Mouse (Mus musculus) myocyte (in vitro differentiated cells): ENCODE data around the gene Nedd9. TPM values are rescaled to one million over a fixed set of nuclear protein-coding genes. Genes with fewer than 3 reads are reported as not detected.

Source experiments
- H3K27me3 ChIP-seq: one replicate; pipeline ENCODE4 v1.6.1; 2011; ENCODE audit not compliant: control insufficient read depth, insufficient read depth, insufficient read length
- H3K36me3 ChIP-seq: one replicate; pipeline ENCODE4 v1.6.1; 2011; ENCODE audit not compliant: control insufficient read depth, insufficient read depth
- H3K4me2 ChIP-seq: one replicate; pipeline ENCODE4 v1.6.1; 2011; ENCODE audit warnings: low read depth, control low read depth
- H3K4me3 ChIP-seq: one replicate; pipeline ENCODE4 v1.5.1; 2011; ENCODE audit warnings: mild to moderate bottlenecking, control low read depth, moderate library complexity
- H3K79me2 ChIP-seq: one replicate; pipeline ENCODE4 v1.6.1; 2011; ENCODE audit not compliant: control insufficient read depth, insufficient read depth
- H3ac ChIP-seq: one replicate; pipeline ENCODE4 v1.6.1; 2011; ENCODE audit not compliant: control insufficient read depth, insufficient read length
- CEBPB ChIP-seq: IDR thresholded peaks from 2 replicates; pipeline ENCODE4 v1.6.1; 2011; ENCODE audit warnings: mild to moderate bottlenecking, moderate library complexity; ENCODE audit not compliant: poor library complexity, insufficient read depth, severe bottlenecking
- E2F4 ChIP-seq: IDR thresholded peaks from one replicate; pipeline ENCODE4 v1.6.1; 2011; ENCODE audit warnings: mild to moderate bottlenecking, control low read depth, moderate library complexity; ENCODE audit not compliant: insufficient read depth
- MAX ChIP-seq: IDR thresholded peaks from one replicate; pipeline ENCODE4 v1.6.1; 2011; ENCODE audit warnings: low read depth, mild to moderate bottlenecking, control low read depth
- MYOD1 ChIP-seq, 3 experiments: IDR thresholded peaks; one replicate each; pipeline ENCODE4 v1.6.1; 2011; ENCODE audit warnings: control low read depth in 2 of 3, low read depth in 2 of 3, mild to moderate bottlenecking in 2 of 3, moderate library complexity in 1 of 3; ENCODE audit not compliant: insufficient read length in 2 of 3, control insufficient read depth in 1 of 3
- MYOG ChIP-seq, 3 experiments: IDR thresholded peaks; one replicate each; pipeline ENCODE4 v1.6.1; 2011; ENCODE audit warnings: control low read depth in 2 of 3, low read depth in 2 of 3, mild to moderate bottlenecking in 2 of 3; ENCODE audit not compliant: insufficient read length in 2 of 3, control insufficient read depth in 1 of 3, insufficient read depth in 1 of 3
- POLR2A ChIP-seq: IDR thresholded peaks from one replicate; pipeline ENCODE4 v1.6.1; 2011; ENCODE audit warnings: low read depth, mild to moderate bottlenecking, control low read depth, moderate library complexity; ENCODE audit not compliant: insufficient read length
- POLR2AphosphoS2 ChIP-seq: IDR thresholded peaks from one replicate; pipeline ENCODE4 v1.6.1; 2011; ENCODE audit warnings: low read depth, control low read depth; ENCODE audit not compliant: insufficient read length
- REST ChIP-seq: IDR thresholded peaks from one replicate; pipeline ENCODE4 v1.6.1; 2011; ENCODE audit warnings: mild to moderate bottlenecking, control low read depth, moderate library complexity; ENCODE audit not compliant: insufficient read depth, insufficient read length
- SRF ChIP-seq: IDR thresholded peaks from one replicate; pipeline ENCODE4 v1.6.1; 2011; ENCODE audit warnings: low read depth; ENCODE audit not compliant: control insufficient read depth, insufficient read length
- TCF12 ChIP-seq: IDR thresholded peaks from one replicate; pipeline ENCODE4 v1.6.1; 2011; ENCODE audit warnings: mild to moderate bottlenecking, control low read depth; ENCODE audit not compliant: poor library complexity, insufficient read depth, severe bottlenecking
- TCF3 ChIP-seq: IDR thresholded peaks from one replicate; pipeline ENCODE4 v1.6.1; 2011; ENCODE audit warnings: low read depth, control low read depth; ENCODE audit not compliant: insufficient read length
- USF1 ChIP-seq: IDR thresholded peaks from one replicate; pipeline ENCODE4 v1.6.1; 2011; ENCODE audit warnings: low read depth, mild to moderate bottlenecking, control low read depth, moderate library complexity
- polyA plus RNA-seq: library from polyadenylated mRNA; unstranded; fragments of >200 nt; fragmentation: generic; extraction: Trizol; gene quantifications from one replicate; pipeline ENCODE4 v1.2.1, GENCODE M21; 2012; ENCODE audit warnings: missing spikeins

Nedd9 gene
- polyA plus RNA-seq, 1 experiment: 11.6 TPM

DNA sequence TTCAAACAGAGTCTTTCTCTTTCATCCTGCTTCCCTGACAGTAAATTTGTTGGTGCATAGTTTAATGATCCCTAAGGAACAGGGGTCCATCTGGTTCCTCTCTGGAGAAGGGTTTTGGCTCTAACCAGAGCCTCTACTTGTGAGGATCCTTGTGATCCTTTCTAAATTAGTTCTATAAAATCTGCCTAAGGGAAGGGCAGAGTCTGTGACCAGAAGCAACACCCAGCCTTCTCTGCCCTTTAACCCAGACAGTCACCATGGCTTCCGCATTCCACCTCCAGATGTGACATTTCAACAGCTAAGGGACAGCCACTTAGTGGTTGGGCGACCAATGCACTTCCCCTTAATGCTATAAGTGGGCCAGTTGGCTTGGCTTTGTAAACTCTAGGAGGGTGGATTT, 20.1 kb downstream of the Nedd9 start:
- Histone ChIP-seq H3ac (no peak overlapping the region), H3K36me3 (no peaks in the 10 kb centered on the region), H3K27me3 (no peaks in the 10 kb centered on the region), H3K4me2 (peak overlapping the region; percentile 47), H3K4me3 (no peak overlapping the region), H3K79me2 (no peaks in the 10 kb centered on the region)
- TF ChIP-seq CEBPB: no peak
- no peak for TF ChIP-seq POLR2AphosphoS2
- TF ChIP-seq E2F4: no peak

DNA sequence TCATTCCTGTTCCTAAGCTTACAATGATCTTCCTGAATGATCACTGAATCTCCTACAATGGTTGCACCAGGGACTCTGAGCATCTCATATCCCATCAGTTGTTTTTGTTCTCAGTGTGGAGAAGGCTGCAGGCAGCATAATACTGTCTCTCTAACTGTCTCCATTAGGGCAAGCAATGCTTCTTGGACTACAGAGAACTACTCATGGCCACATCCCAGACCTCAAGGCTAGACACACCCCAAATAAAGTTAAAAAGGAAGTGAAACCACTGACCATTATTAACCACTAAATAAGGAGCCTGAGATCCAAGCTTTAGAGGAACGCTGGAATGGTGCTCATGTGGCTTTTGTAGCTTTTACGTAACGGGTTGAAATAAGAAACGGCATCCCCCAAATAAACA, 20.5 kb downstream of the Nedd9 start:
- Histone ChIP-seq H3K79me2 (no peaks in the 10 kb centered on the region), H3K27me3 (no peaks in the 10 kb centered on the region), H3K36me3 (no peaks in the 10 kb centered on the region), H3K4me3 (no peak overlapping the region), H3ac (no peak overlapping the region), H3K4me2 (peak overlapping the region; percentile 47)
- TF ChIP-seq MAX (no peak), TCF3 (no peak)

DNA sequence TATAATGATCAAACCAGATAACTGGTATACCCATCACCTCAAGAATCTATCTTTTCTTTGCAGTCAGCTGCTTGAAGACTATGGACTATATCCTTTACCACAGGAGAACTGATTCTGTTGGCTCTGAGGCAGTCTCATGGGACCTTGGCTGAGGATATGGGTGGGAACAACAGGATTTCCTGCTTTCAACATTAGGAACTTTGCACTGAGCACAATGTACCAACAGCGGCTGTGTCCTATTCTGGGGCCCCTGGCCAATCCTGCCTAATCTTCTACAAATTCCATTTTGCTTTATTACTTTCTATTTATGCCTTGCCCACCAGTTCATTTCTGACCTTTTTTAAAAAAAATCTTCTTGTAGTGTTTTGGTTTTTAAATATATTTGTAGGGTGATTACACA, 21.0 kb downstream of the Nedd9 start:
- Histone ChIP-seq H3K36me3 (no peaks in the 10 kb centered on the region), H3K27me3 (no peaks in the 10 kb centered on the region), H3K79me2 (no peaks in the 10 kb centered on the region), H3K4me2 (peak overlapping the region; percentile 47), H3K4me3 (no peak overlapping the region), H3ac (no peak overlapping the region)
- TF ChIP-seq TCF12 (no peak), TCF3 (no peak), MAX (no peak), MYOG (IDR thresholded peaks at IDR 0.05; ENCODE audit: control insufficient read depth in 1 of 3, insufficient read depth in 1 of 3, insufficient read length in 2 of 3, low read depth in 2 of 3) (no peak), MYOD1 (IDR thresholded peaks at IDR 0.05; ENCODE audit: control insufficient read depth in 1 of 3, insufficient read length in 2 of 3, low read depth in 2 of 3) (no peak), REST (no peak), POLR2A (no peak)

DNA sequence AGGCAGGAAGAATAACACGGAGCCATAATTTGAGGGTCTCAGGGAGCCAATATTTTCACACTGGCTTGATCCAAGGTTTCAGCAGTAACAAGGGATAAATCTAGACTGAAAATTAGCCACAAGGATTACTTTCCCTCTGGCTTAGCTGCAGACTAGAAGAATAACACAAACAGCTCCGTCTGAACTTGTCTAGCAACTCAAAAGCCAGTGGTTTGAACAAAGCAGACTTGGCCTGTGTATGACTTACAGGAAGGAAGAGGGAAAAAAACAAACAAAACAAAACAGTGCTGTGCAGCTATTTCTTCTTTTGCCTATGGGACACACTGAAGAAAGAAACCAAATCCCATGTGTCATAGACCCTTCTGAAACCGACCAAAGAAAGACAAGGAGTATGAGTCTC, 25.7 kb downstream of the Nedd9 start:
- TF ChIP-seq MAX (no peak), TCF12 (no peak), SRF (no peak), POLR2A (no peak), MYOD1 (IDR thresholded peaks at IDR 0.05; ENCODE audit: control insufficient read depth in 1 of 3, insufficient read length in 2 of 3, low read depth in 2 of 3) (no peak)
- Histone ChIP-seq H3ac (no peak overlapping the region), H3K79me2 (no peaks in the 10 kb centered on the region), H3K4me3 (no peak overlapping the region), H3K4me2 (no peak overlapping the region), H3K27me3 (no peaks in the 10 kb centered on the region), H3K36me3 (no peaks in the 10 kb centered on the region)

DNA sequence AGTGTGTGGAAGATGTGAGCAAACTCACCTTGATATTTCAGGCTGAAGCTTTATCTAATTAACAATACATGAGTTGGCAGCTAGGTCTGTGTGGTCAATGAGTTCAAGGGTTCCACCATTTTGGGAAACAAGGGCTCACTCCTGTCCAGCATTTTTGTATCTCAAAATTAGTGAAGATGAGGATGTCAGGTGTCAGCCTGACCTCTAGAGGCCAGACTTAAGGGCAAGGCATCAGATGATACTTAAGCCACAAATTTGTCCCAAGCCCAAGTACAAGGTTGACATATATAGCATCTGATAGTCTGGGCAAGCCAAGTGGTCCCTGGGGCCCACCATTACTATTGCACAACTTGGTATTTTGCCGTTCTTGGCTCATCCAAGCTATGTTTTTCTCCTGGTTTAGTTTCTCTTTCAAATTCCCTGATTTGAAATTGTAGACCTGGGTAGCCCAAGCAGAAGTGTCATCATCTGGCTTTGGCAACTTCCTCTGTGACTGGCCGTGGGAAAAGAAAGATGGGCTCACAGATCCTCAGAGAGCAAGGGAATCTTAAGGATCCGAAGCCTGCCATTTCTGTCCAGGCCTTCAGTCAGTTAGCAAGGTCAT, 27.4 kb downstream of the Nedd9 start:
- Histone ChIP-seq H3K27me3 (no peaks in the 10 kb centered on the region), H3K79me2 (no peaks in the 10 kb centered on the region), H3K36me3 (no peaks in the 10 kb centered on the region), H3K4me2 (no peak overlapping the region), H3ac (no peak overlapping the region), H3K4me3 (no peak overlapping the region)
- TF ChIP-seq CEBPB: 0 out of 2 replicates have a peak, but pooled peaks have one; percentile 47
- no peak for TF ChIP-seq E2F4

DNA sequence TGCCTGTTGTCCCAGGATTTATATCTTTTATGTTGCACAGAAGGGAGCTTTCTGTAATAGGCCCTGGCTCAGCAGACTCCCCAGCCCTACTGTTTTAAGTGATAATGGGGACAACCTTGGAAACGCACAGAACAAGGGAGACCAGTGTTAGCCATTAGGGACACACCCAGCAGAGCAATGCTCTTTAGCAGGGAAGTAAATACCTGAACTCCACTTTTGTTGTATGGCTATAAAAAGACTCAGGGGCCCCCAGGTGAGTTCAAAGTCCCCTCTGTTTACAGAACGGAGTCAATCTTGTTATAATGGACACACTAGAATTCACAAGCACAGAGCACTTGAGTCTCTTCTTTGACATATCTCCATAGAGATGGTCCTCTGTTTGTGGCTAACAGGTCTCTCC, 28.5 kb downstream of the Nedd9 start:
- no peak overlapping the region for H3K4me2 ChIP-seq
- no peaks in the 10 kb centered on the region for H3K79me2 ChIP-seq
- no peaks in the 10 kb centered on the region for H3K36me3 ChIP-seq
- no peak overlapping the region for H3K4me3 ChIP-seq
- no peaks in the 10 kb centered on the region for H3K27me3 ChIP-seq
- no peak overlapping the region for H3ac ChIP-seq
- no peak for TF ChIP-seq CEBPB
- no peak for TF ChIP-seq SRF
- no peak for TF ChIP-seq POLR2A
- TF ChIP-seq TCF12: no peak
- TF ChIP-seq E2F4: no peak
- TF ChIP-seq MYOG (IDR thresholded peaks at IDR 0.05; ENCODE audit: control insufficient read depth in 1 of 3, insufficient read depth in 1 of 3, insufficient read length in 2 of 3, low read depth in 2 of 3): no peak
- TF ChIP-seq USF1: no peak
- TF ChIP-seq TCF3: no peak
- no peak for TF ChIP-seq POLR2AphosphoS2
- TF ChIP-seq REST: no peak
- TF ChIP-seq MYOD1 (IDR thresholded peaks at IDR 0.05; ENCODE audit: control insufficient read depth in 1 of 3, insufficient read length in 2 of 3, low read depth in 2 of 3): no peak
- TF ChIP-seq MAX: no peak
